Mouse (Mus musculus): ENCODE results near the gene Cnnm1.

Gene Cnnm1

GRCm38 (mm10) chr19:43510436-43511220, 70.4 kb downstream of the Cnnm1 start:
- no peak for DNase-seq (ENCODE audit: low read depth in 1 of 2, low spot score in 2 of 2)

- peak; percentile 48 to 59 for DNase-seq (ENCODE audit: low read depth in 1 of 2, low spot score in 2 of 2)
Measured at GRCm38 (mm10) chr19:43511621-43512620, 71.7 kb downstream of the Cnnm1 start.

GRCm38 (mm10) chr19:43513874-43514273, 73.6 kb downstream of the Cnnm1 start:
- no peak for DNase-seq (ENCODE audit: low read depth in 1 of 2, low spot score in 2 of 2)

GRCm38 (mm10) chr19:43515668-43516396, 75.6 kb downstream of the Cnnm1 start:
- no peak for DNase-seq (ENCODE audit: low read depth in 1 of 2, low spot score in 2 of 2)

- no peak for DNase-seq (ENCODE audit: low read depth in 1 of 2, low spot score in 2 of 2)
Measured at GRCm38 (mm10) chr19:43516397-43517035, 76.3 kb downstream of the Cnnm1 start.

GRCm38 (mm10) chr19:43517320-43517719, 77.1 kb downstream of the Cnnm1 start:
- DNase-seq (ENCODE audit: low read depth in 1 of 2, low spot score in 2 of 2) = no peak

- no peak for DNase-seq (ENCODE audit: low read depth in 1 of 2, low spot score in 2 of 2)
Measured at GRCm38 (mm10) chr19:43517808-43518207, 77.6 kb downstream of the Cnnm1 start.

GRCm38 (mm10) chr19:43518261-43518660, 78.0 kb downstream of the Cnnm1 start:
- no peak for DNase-seq (ENCODE audit: low read depth in 1 of 2, low spot score in 2 of 2)

- no peak for DNase-seq (ENCODE audit: low read depth in 1 of 2, low spot score in 2 of 2)
Measured at GRCm38 (mm10) chr19:43519226-43519625, 79.0 kb downstream of the Cnnm1 start.

- DNase-seq (ENCODE audit: low read depth in 1 of 2, low spot score in 2 of 2) = no peak
Measured at GRCm38 (mm10) chr19:43520402-43520801, 80.2 kb downstream of the Cnnm1 start.

- DNase-seq (ENCODE audit: low read depth in 1 of 2, low spot score in 2 of 2) = no peak
Measured at GRCm38 (mm10) chr19:43521362-43521761, 81.1 kb downstream of the Cnnm1 start.

GRCm38 (mm10) chr19:43521996-43522395, 81.8 kb downstream of the Cnnm1 start:
- DNase-seq (ENCODE audit: low read depth in 1 of 2, low spot score in 2 of 2) = no peak

- DNase-seq (ENCODE audit: low read depth in 1 of 2, low spot score in 2 of 2) = peak; percentile 26 to 35
Measured at GRCm38 (mm10) chr19:43523551-43523950, 83.3 kb downstream of the Cnnm1 start.

- DNase-seq (ENCODE audit: low read depth in 1 of 2, low spot score in 2 of 2) = peak; percentile 70 to 81
Measured at GRCm38 (mm10) chr19:43524187-43525103, 84.2 kb downstream of the Cnnm1 start, which contains the start of gene Got1. Gene Got1, minus strand, starts transcription at chr19:43524605.

GRCm38 (mm10) chr19:43525104-43525482, 84.9 kb downstream of the Cnnm1 start:
- peak in 1 of 2 experiments; percentile 17 for DNase-seq (ENCODE audit: low read depth in 1 of 2, low spot score in 2 of 2)

- DNase-seq (ENCODE audit: low read depth in 1 of 2, low spot score in 2 of 2) = no peak
Measured at GRCm38 (mm10) chr19:43525566-43525965, 85.3 kb downstream of the Cnnm1 start.

GRCm38 (mm10) chr19:43526025-43526424, 85.8 kb downstream of the Cnnm1 start:
- no peak for DNase-seq (ENCODE audit: low read depth in 1 of 2, low spot score in 2 of 2)

- DNase-seq (ENCODE audit: low read depth in 1 of 2, low spot score in 2 of 2) = no peak
Measured at GRCm38 (mm10) chr19:43527131-43527530, 86.9 kb downstream of the Cnnm1 start.

GRCm38 (mm10) chr19:43528056-43528587, 87.9 kb downstream of the Cnnm1 start:
- no peak for DNase-seq (ENCODE audit: low read depth in 1 of 2, low spot score in 2 of 2)
